Mouse (Mus musculus): ENCODE results near the gene Wdr59.

Gene Wdr59

DNA sequence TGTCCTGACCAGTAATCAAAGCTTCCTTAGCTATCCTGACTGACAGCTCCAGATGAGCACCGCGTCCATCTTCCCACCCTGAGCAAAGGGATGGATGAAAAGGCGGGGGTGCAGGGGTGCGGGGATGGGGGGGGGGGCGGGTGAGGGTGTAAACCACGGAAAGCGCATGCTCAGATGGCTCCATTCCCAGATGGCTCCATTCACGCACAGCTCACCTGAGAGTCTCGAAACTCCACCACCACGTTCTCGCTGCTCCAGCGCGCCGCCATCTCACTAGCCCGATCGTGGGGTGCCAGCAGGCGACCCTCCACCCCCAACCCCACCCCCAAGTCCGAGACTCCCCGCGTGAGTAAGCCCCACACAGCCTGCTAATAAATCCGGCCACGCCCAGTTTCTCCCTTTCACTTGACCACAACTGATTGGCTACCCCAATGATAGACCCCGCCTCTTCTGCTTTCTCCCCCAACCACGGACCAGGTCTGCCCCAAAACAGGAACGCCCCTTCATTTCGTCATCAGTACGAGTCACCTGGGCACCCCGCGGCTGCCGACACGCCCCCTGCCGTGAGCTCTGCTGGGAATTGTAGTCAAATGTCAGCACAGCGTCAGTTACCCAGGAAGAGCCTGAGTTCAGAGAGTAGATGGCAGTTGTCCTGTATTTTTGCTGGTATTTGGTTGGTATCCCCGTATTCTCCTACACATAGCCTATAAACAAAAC, at the start of gene Wdr59:
Gene Wdr59 (minus strand): TSS at position 380 of the 717 bp plus-strand sequence.
- H3K4me1 ChIP-seq (replicated peaks; ENCODE audit: low read depth, low read length) = peaks cover 15% of the 10 kb centered on the region
- peak within 1 kb of the TSS; percentile 82 for H3K4me3 ChIP-seq (replicated peaks; ENCODE audit: low read length)
- no peaks in the 10 kb centered on the region for H3K9me3 ChIP-seq (ENCODE audit: low read length)
- TF ChIP-seq POU5F1 (IDR thresholded peaks at IDR 0.05; ENCODE audit: borderline replicate concordance, low read length) (no peak), CTCF (conservative IDR thresholded peaks at IDR 0.05; ENCODE audit: low read length) (no peak), NANOG (IDR thresholded peaks at IDR 0.05; ENCODE audit: borderline replicate concordance, low read length) (no peak)
- no peaks in the 10 kb centered on the region for H3K27me3 ChIP-seq (ENCODE audit: insufficient read depth, low read length)
- H3K36me3 ChIP-seq (ENCODE audit: insufficient read depth, low read length) = no peaks in the 10 kb centered on the region

DNA sequence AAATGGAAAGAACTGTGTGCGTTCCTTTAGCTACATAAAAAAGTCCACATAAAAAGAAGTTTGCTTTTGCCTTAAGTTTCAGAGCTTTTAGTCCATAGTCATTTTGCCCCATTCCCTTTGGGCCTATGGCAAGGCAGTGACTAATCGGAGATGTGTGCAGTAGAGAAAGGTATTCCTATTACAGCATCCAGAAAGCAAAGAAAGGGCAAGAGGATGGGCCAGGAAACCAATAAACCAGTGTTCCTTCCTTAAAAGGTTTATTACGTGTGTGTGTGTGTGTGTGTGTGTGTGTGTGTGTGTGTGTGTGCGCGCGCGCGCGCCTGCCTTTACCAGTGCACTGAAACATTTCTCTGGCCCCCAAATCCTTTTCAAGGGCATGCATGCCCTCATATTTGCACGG, 49.8 kb upstream of the Wdr59 start:
- Histone ChIP-seq H3K27me3 (ENCODE audit: insufficient read depth, low read length) (no peaks in the 10 kb centered on the region), H3K4me3 (replicated peaks; ENCODE audit: low read length) (no peak overlapping the region), H3K36me3 (ENCODE audit: insufficient read depth, low read length) (peaks cover 10% of the 10 kb centered on the region), H3K9me3 (ENCODE audit: low read length) (no peaks in the 10 kb centered on the region), H3K4me1 (replicated peaks; ENCODE audit: low read depth, low read length) (peaks cover 66% of the 10 kb centered on the region)
- TF ChIP-seq CTCF (conservative IDR thresholded peaks at IDR 0.05; ENCODE audit: low read length) (no peak), POU5F1 (IDR thresholded peaks at IDR 0.05; ENCODE audit: borderline replicate concordance, low read length) (no peak), NANOG (IDR thresholded peaks at IDR 0.05; ENCODE audit: borderline replicate concordance, low read length) (no peak)

DNA sequence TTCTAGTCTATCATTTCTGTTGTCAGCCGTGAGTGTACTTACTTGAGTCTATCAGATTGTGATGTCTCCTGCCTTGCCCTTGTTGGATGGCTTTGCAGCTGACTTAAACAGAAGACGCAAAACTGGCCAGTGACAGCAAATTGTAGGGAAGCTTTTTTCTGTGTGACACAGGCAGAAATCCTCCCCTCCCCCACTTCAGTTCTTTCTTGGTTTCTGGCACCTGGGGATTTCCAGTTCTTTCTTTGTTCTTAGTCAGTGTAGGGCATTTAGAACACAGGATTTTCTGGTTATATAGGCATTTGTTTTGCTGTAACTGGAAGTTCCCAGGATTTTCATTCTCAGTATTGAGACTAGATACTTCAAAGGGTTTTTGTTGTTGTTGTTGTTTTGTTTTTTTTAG, 48.5 kb upstream of the Wdr59 start:
- Histone ChIP-seq H3K4me3 (replicated peaks; ENCODE audit: low read length) (no peak overlapping the region), H3K27me3 (ENCODE audit: insufficient read depth, low read length) (no peaks in the 10 kb centered on the region), H3K36me3 (ENCODE audit: insufficient read depth, low read length) (peaks cover 1% of the 10 kb centered on the region; the same call in 1 of the 2 replicates), H3K9me3 (ENCODE audit: low read length) (no peaks in the 10 kb centered on the region), H3K4me1 (replicated peaks; ENCODE audit: low read depth, low read length) (peaks cover 76% of the 10 kb centered on the region)
- TF ChIP-seq NANOG (IDR thresholded peaks at IDR 0.05; ENCODE audit: borderline replicate concordance, low read length) (no peak), CTCF (conservative IDR thresholded peaks at IDR 0.05; ENCODE audit: low read length) (no peak), POU5F1 (IDR thresholded peaks at IDR 0.05; ENCODE audit: borderline replicate concordance, low read length) (no peak)

DNA sequence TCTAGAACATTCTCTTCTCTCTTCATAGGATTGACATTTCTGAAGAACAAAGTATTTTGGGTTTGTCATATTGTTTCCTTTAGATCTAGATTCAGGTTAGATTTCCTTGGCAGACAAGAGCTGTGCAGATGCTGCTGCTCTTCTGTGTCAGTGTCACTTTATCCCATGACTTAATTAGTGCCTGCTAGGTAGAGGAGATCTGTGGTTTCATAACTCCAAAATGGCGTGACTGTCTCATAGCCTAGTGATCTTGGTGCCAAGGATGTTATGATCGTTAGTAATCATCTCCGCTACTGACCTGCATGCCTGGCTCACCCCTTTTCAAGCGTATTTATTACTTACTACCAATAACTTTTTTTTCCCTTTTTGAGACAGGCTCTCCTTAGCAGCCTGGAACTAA, 48.0 kb upstream of the Wdr59 start:
- Histone ChIP-seq H3K27me3 (ENCODE audit: insufficient read depth, low read length) (no peaks in the 10 kb centered on the region), H3K4me1 (replicated peaks; ENCODE audit: low read depth, low read length) (peaks cover 81% of the 10 kb centered on the region), H3K4me3 (replicated peaks; ENCODE audit: low read length) (no peak overlapping the region), H3K9me3 (ENCODE audit: low read length) (no peaks in the 10 kb centered on the region), H3K36me3 (ENCODE audit: insufficient read depth, low read length) (no peaks in the 10 kb centered on the region)
- no peak for TF ChIP-seq POU5F1 (IDR thresholded peaks at IDR 0.05; ENCODE audit: borderline replicate concordance, low read length)
- no peak for TF ChIP-seq CTCF (conservative IDR thresholded peaks at IDR 0.05; ENCODE audit: low read length)
- no peak for TF ChIP-seq NANOG (IDR thresholded peaks at IDR 0.05; ENCODE audit: borderline replicate concordance, low read length)

DNA sequence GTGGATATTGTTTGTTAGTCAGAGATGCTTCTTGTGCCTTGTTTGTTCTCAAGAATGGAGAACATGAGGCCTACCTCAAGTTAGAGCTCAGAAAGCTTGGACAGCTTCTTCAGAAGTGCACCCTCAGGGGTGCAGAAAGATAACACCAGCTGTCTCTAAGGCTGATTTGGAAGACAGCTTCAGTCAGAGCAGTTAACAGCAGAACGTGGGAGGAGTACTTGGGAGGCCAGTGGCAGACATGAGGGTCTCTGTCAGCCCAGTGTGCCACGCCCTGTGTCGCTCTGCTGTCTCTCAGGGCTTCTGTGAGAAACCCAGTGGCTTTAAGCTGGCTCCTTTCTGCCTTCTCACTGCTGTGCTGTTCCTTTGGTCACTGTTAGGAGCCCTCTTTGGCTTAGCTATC, 46.1 kb upstream of the Wdr59 start:
- H3K9me3 ChIP-seq (ENCODE audit: low read length) = no peaks in the 10 kb centered on the region
- no peaks in the 10 kb centered on the region for H3K36me3 ChIP-seq (ENCODE audit: insufficient read depth, low read length)
- H3K27me3 ChIP-seq (ENCODE audit: insufficient read depth, low read length) = no peaks in the 10 kb centered on the region
- no peak for TF ChIP-seq NANOG (IDR thresholded peaks at IDR 0.05; ENCODE audit: borderline replicate concordance, low read length)
- TF ChIP-seq CTCF (conservative IDR thresholded peaks at IDR 0.05; ENCODE audit: low read length) = no peak; the same call in 1 of the 2 replicates
- no peak for TF ChIP-seq POU5F1 (IDR thresholded peaks at IDR 0.05; ENCODE audit: borderline replicate concordance, low read length)
- H3K4me3 ChIP-seq (replicated peaks; ENCODE audit: low read length) = 0 out of 2 replicates have a peak overlapping the region, but pooled peaks have one; percentile 17
- peaks cover 78% of the 10 kb centered on the region for H3K4me1 ChIP-seq (replicated peaks; ENCODE audit: low read depth, low read length)

DNA sequence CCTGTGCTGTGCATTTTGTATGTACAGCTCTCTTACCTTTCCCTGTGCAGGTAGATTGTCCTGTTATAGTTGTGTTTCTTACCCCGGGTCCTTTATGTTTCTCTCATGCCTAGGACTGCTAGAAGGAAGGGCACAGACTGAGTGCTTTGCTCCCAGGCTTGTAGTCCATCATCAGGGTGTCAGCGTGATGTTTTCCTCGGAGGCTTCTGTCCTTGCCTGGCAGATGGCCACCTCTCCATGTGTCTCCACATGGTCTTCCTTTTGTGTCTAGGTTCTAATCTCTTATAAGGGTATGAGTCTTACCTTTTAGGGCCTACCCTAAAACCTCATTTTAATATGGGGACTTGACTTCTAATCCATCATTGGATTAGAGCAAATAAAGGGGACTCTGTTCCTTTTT, 45.7 kb upstream of the Wdr59 start:
- H3K36me3 ChIP-seq (ENCODE audit: insufficient read depth, low read length) = no peaks in the 10 kb centered on the region
- H3K27me3 ChIP-seq (ENCODE audit: insufficient read depth, low read length) = no peaks in the 10 kb centered on the region
- no peak overlapping the region for H3K4me3 ChIP-seq (replicated peaks; ENCODE audit: low read length)
- peaks cover 74% of the 10 kb centered on the region for H3K4me1 ChIP-seq (replicated peaks; ENCODE audit: low read depth, low read length)
- TF ChIP-seq NANOG (IDR thresholded peaks at IDR 0.05; ENCODE audit: borderline replicate concordance, low read length) (no peak), CTCF (conservative IDR thresholded peaks at IDR 0.05; ENCODE audit: low read length) (no peak), POU5F1 (IDR thresholded peaks at IDR 0.05; ENCODE audit: borderline replicate concordance, low read length) (no peak)
- H3K9me3 ChIP-seq (ENCODE audit: low read length) = no peaks in the 10 kb centered on the region

DNA sequence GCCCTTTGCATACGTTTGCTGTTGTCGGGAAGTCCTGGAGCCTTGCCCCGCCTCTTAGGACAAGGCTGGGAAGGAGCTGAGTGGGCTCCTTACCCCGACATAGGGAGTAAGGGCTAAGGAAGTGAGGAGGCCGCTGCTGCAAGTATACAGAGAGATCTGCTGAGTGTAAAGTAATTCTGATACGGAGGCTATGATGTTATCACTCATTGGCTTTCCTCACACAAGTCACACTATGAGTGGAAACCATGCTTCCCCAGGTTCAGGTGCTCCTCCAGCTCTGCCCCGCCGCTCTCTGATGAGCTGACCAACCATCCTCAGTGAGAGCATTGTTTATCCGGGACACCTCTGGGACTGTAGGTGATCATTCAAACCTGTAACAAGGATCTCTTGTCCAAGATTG, 44.4 kb upstream of the Wdr59 start:
- Histone ChIP-seq H3K9me3 (ENCODE audit: low read length) (no peaks in the 10 kb centered on the region), H3K36me3 (ENCODE audit: insufficient read depth, low read length) (no peaks in the 10 kb centered on the region), H3K4me3 (replicated peaks; ENCODE audit: low read length) (peak overlapping the region; percentile 1; the same call in 1 of the 2 replicates), H3K4me1 (replicated peaks; ENCODE audit: low read depth, low read length) (peaks cover 62% of the 10 kb centered on the region), H3K27me3 (ENCODE audit: insufficient read depth, low read length) (no peaks in the 10 kb centered on the region)
- TF ChIP-seq POU5F1 (IDR thresholded peaks at IDR 0.05; ENCODE audit: borderline replicate concordance, low read length) (no peak), NANOG (IDR thresholded peaks at IDR 0.05; ENCODE audit: borderline replicate concordance, low read length) (no peak), CTCF (conservative IDR thresholded peaks at IDR 0.05; ENCODE audit: low read length) (no peak)

DNA sequence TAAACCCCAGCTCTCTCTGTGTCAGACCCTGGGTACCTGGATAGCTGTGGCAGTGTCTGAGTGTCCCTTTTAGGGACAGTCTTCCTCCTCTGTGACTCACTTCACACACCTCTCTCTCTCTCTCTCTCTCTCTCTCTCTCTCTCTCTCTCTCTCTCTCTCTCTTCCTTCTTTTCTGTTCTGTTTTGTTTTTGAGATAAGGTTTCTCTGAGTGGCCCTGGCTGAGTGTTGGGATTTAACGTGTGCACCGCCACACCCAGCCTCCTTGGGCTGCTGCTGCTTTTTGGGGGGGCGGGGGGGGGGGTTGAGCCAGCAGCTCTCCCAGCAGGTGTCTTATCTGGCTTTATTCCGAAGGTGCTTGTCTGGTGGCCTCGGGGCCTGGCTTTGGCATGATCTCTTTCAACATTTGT, 43.9 kb upstream of the Wdr59 start:
- TF ChIP-seq POU5F1 (IDR thresholded peaks at IDR 0.05; ENCODE audit: borderline replicate concordance, low read length) (no peak), NANOG (IDR thresholded peaks at IDR 0.05; ENCODE audit: borderline replicate concordance, low read length) (no peak), CTCF (conservative IDR thresholded peaks at IDR 0.05; ENCODE audit: low read length) (no peak)
- Histone ChIP-seq H3K4me1 (replicated peaks; ENCODE audit: low read depth, low read length) (peaks cover 60% of the 10 kb centered on the region), H3K4me3 (replicated peaks; ENCODE audit: low read length) (peak overlapping the region; percentile 1; the same call in 1 of the 2 replicates), H3K27me3 (ENCODE audit: insufficient read depth, low read length) (no peaks in the 10 kb centered on the region), H3K36me3 (ENCODE audit: insufficient read depth, low read length) (no peaks in the 10 kb centered on the region), H3K9me3 (ENCODE audit: low read length) (no peaks in the 10 kb centered on the region)
